Mouse (Mus musculus) kidney, adult 2 months (tissue): ENCODE measurements around the gene Chrm1. TPM values are rescaled to one million over a fixed set of nuclear protein-coding genes. Genes with fewer than 3 reads are reported as not detected.
A peak's percentile ranks its signal among the peaks of the same experiment; 100 is the strongest.
"Not testable (repeated sequence)": the region's sequence is repeated elsewhere in the genome, so short reads cannot be mapped to it uniquely, and the experiment has no call there.

Experiments
- DNase-seq: peaks from one replicate; pipeline ENCODE4 v3.0.0; 2021
- H3K27ac ChIP-seq: fragments of 200-500 bp; 2 replicates; pipeline ENCODE4 v1.5.1; 2012; ENCODE audit warnings: low read depth, low read length, control low read depth, inconsistent platforms; ENCODE audit not compliant: insufficient read depth
- H3K27me3 ChIP-seq: fragments of 200-500 bp; replicated peaks from 2 replicates; pipeline ENCODE4 v1.6.1; 2012; ENCODE audit warnings: mild to moderate bottlenecking, moderate library complexity, low read length, inconsistent platforms; ENCODE audit not compliant: control insufficient read depth, insufficient read depth
- H3K36me3 ChIP-seq: fragments of 200-500 bp; 2 replicates; pipeline ENCODE4 v1.6.1; 2012; ENCODE audit warnings: mild to moderate bottlenecking, moderate library complexity, low read length, inconsistent platforms; ENCODE audit not compliant: control insufficient read depth, insufficient read depth
- H3K4me1 ChIP-seq: fragments of 200-500 bp; 2 replicates; pipeline ENCODE4 v1.6.1; 2011; ENCODE audit warnings: low read length; ENCODE audit not compliant: control insufficient read depth, insufficient read depth
- H3K4me3 ChIP-seq: fragments of 200-500 bp; 2 replicates; pipeline ENCODE4 v1.5.1; 2011; ENCODE audit warnings: mild to moderate bottlenecking, low read depth, low read length, control low read depth; ENCODE audit not compliant: insufficient read depth
- CTCF ChIP-seq: fragments of 200-500 bp; conservative IDR thresholded peaks from 2 replicates; pipeline ENCODE4 v1.5.1; 2011; ENCODE audit warnings: low read depth, mild to moderate bottlenecking, control low read depth, low read length, moderate library complexity, mixed read lengths; ENCODE audit not compliant: insufficient read depth, insufficient read length
- POLR2A ChIP-seq: fragments of 200-500 bp; IDR thresholded peaks from one replicate; pipeline ENCODE4 v1.6.1; 2011; ENCODE audit warnings: low read depth, low read length, control low read depth
- WGBS: fragments of 180-500 bp; shearing (Covaris S2); methylation state at CpG from one replicate; pipeline ENCODE4 v1.1.7; 2018; 5-methylcytosine and 5-hydroxymethylcytosine counted together
- polyA plus RNA-seq: library from polyadenylated mRNA; depleted of rRNA; stranded (reverse); fragments of >200 nt; gene quantifications from 2 replicates; pipeline ENCODE4 v1.2.3, GENCODE M21; 2012

The Chrm1 gene
- polyA plus RNA-seq, 1 experiment, result 0.53 TPM

DNA sequence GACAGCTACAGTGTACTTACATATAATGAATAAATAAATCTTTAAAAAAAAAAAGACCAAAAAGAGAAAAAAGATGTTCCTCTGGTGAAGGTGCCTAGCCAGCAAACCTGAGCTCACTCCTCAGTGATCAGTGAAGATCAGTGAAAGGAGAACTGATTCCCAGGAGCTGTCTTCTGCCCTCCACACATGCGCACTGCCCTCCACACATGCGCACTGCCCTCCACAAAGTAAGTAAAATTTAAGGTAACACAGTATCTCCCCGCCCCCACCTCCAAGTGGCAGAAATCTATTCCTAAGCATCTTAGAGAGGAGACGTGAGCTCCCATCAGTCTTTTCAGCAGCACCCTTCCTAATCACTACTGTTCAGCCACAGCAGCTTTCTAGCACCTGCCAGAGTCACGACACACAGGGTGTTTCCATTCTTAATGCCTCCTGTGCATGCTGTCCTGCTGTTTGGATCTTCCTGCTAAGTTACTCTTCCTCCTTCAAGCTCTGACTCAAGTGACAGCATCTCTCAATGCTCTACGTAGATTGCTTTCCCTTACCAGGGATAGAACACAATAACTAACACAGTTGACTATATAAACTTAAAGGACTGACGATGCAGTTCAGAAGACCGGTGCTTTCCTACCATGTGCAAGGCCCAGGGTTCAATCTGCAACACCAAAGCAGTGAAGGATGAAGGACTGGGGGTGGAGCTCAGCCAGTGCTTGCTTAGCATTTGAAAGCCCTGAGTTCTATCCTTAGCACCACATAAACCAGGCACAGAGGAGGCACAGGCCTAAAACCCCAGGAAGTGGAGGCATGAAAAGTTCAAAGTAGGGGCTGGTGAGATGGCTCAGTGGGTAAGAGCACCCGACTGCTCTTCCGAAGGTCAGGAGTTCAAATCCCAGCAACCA is 52.5 kb downstream of the Chrm1 start:
- no peaks in the 10 kb centered on the region for H3K36me3 ChIP-seq
- no peak for DNase-seq
- WGBS, result 86% methylated on average over 10 of the region's 10 CpGs
- no peak overlapping the region for H3K27ac ChIP-seq
- no peak for TF ChIP-seq POLR2A
- TF ChIP-seq CTCF, result no peak
- H3K27me3 ChIP-seq, result no peaks in the 10 kb centered on the region
- peaks cover 9% of the 10 kb centered on the region; the same call in 1 of the 2 replicates for H3K4me1 ChIP-seq
- H3K4me3 ChIP-seq, result no peak overlapping the region

DNA sequence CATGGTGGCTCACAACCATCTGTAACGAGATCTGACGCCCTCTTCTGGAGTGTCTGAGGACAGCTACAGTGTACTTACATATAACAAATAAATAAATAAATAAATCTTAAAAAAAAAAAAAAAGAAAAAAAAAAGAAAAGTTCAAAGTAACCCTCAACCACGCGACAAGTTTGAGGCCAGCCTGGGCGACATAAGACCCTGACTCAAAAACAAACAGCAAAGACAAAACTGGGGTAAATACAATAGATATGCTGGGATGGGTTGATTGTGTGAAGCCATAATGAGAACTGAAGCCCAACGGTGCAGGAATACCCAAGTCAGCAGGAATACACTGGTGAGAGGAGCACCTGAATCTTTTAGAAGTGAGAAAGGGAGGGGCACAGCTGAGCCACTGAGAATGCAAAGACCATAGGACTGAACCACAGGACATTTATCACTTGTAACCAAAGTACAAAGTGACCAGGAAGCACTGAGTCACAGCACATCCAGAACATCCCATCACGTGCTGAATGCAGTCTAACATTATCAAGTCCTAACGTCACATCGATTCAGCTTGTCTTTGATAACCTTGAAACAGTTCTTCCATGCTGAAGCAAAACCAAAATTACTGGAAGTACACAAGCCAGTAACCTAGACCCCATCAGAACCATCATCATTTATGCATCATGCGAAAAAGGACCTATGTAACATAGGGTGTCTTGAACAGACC is 53.3 kb downstream of the Chrm1 start:
- TF ChIP-seq CTCF, result no peak
- no peak for TF ChIP-seq POLR2A
- H3K27me3 ChIP-seq, result no peaks in the 10 kb centered on the region
- peaks cover 4% of the 10 kb centered on the region; the same call in 1 of the 2 replicates for H3K4me1 ChIP-seq
- H3K27ac ChIP-seq, result no peak overlapping the region
- no peaks in the 10 kb centered on the region for H3K36me3 ChIP-seq
- 84% methylated on average over 9 of the region's 10 CpGs for WGBS
- no peak for DNase-seq
- H3K4me3 ChIP-seq, result no peak overlapping the region

DNA sequence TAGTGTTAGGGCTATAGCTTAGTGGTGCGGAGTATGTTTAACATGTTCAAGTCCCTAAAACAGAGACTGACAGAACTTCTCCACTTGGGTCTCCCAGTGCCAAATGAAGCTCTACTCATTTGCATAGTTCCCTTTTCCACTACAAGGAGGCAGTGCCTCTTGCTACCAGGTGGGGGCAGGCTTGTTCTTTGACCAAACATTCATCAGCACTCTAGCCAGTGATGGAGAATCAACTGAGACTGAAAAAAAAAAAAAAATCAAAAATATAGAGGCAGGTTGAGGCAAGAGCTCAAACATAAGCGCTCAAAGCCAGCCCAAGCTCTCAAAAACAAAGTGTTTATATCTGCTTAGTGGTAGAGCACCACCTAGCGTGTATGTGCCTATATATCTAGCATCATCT is 54.8 kb downstream of the Chrm1 start:
- TF ChIP-seq POLR2A (no peak), CTCF (peak; percentile 85)
- Histone ChIP-seq H3K4me3 (no peak overlapping the region), H3K27ac (no peak overlapping the region), H3K27me3 (no peaks in the 10 kb centered on the region), H3K4me1 (no peaks in the 10 kb centered on the region; the same call in 1 of the 2 replicates), H3K36me3 (no peaks in the 10 kb centered on the region)
- WGBS, result 68% methylated on average over 3 of the region's 3 CpGs
- DNase-seq, result peak; percentile 76

DNA sequence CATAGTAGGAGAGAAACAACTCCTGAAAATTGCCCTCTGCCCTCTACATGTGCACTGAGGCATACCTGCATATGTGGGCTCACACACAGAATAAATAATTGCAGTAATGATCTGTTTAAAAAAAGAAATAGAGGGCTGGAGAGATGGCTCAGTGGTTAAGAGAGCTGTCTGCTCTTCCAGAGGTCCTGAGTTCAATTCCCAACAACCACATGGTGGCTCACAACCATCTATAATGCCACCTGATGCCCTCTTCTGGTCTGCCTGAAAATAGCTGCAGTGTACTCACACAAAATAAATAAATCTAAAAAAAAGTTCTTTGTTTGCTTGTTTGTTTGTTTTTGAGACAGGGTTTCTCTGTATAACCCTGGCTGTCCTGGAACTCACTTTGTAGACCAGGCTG is 55.4 kb downstream of the Chrm1 start:
- H3K27ac ChIP-seq, DNase-seq, H3K27me3 ChIP-seq, H3K36me3 ChIP-seq, H3K4me3 ChIP-seq, H3K4me1 ChIP-seq: not testable (repeated sequence)

DNA sequence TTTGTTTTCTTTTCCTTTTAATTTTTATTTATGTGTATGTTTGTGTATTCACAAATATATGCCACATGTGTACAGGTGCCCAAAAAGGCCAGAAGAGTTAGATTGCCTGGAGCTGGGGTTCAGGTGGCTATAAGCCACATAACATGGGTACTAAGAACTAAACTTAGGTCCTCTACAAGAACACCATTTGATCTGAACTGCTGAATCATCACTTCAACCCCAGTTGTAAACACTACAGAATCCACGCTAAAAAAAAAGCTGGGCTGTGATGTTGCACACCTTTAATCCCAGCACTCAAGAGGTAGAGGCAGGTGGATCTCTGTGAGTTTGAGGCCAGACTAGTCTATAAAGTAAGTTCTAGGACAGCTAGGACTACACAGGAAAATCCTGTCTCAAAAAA is 57.8 kb downstream of the Chrm1 start:
- H3K4me1 ChIP-seq, result peaks cover 4% of the 10 kb centered on the region; the same call in 1 of the 2 replicates
- no peaks in the 10 kb centered on the region for H3K27me3 ChIP-seq
- no peak overlapping the region for H3K27ac ChIP-seq
- TF ChIP-seq CTCF (no peak), POLR2A (no peak)
- H3K4me3 ChIP-seq, result no peak overlapping the region
- no peak for DNase-seq
- WGBS, result 66% methylated on average over 1 of the region's 1 CpGs
- H3K36me3 ChIP-seq, result peaks cover 15% of the 10 kb centered on the region

DNA sequence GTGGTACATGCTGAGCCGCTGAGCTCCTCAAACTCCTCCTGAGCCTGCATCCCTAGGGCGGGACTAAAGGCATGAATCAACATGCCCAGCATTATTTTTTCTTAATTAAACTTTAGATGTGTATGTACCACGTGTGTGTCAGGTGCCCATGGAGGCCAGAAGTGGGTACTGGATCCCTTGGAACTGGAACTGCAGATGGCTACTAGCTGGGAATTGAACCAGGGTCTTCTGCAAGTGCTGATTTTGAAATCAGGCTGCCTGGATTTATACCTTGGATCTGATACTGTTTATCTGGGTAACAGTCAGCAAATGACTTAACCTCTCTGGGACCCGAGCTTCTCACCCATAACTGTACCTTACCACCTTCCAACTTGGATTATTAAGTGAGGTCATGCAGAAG is 58.4 kb downstream of the Chrm1 start:
- H3K4me3 ChIP-seq, result no peak overlapping the region
- H3K36me3 ChIP-seq, result peaks cover 19% of the 10 kb centered on the region
- H3K4me1 ChIP-seq, result peaks cover 4% of the 10 kb centered on the region; the same call in 1 of the 2 replicates
- H3K27ac ChIP-seq, result no peak overlapping the region
- DNase-seq, result no peak
- WGBS, result 47% methylated on average over 4 of the region's 4 CpGs
- H3K27me3 ChIP-seq, result no peaks in the 10 kb centered on the region
- TF ChIP-seq CTCF (no peak), POLR2A (no peak)

DNA sequence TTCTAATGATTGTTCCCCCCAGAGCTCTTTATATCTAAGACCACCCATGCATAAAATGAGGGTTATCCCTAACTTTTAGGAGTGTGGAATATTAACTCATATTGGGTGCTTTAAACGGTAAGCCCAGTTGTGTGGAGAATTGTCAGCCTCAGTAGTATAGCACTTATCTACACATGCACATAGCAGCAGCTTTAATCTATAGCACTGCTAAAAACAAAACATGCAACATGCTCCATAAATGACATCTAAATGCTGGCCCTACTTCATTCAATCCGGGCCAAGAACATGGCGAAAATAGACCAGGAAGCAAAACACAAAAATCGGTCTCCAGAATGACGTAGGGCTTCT is 58.9 kb downstream of the Chrm1 start:
- WGBS, result under 1% methylated on average over 5 of the region's 5 CpGs

More for the DNA sequence above, 58.9 kb downstream of the Chrm1 start:
- Histone ChIP-seq H3K27me3 (no peaks in the 10 kb centered on the region), H3K4me1 (peaks cover 4% of the 10 kb centered on the region; the same call in 1 of the 2 replicates), H3K4me3 (peak overlapping the region; percentile 88), H3K36me3 (peaks cover 19% of the 10 kb centered on the region), H3K27ac (peak overlapping the region; percentile 96)
- DNase-seq, result no peak
- TF ChIP-seq CTCF (no peak), POLR2A (no peak)
